Mouse (Mus musculus) granulocyte monocyte progenitor cell, adult 5-6 weeks (primary cell): Measurements from ENCODE around the gene Carns1. TPM values are rescaled to one million over a fixed set of nuclear protein-coding genes. Genes with fewer than 3 reads are reported as not detected.

Experiments used
- ATAC-seq: replicated peaks from 2 replicates; pipeline ENCODE4 v1.8.0; 2016; ENCODE audit warnings: mild to moderate bottlenecking, moderate TSS enrichment, inconsistent platforms; ENCODE audit not compliant: poor library complexity, severe bottlenecking
- total RNA-seq, 2 experiments: library from RNA; stranded (forward) in 1 of 2; stranded (reverse) in 1 of 2; fragments of 200-712, 200-1000 nt in 1 of 2; fragments of >200 nt in 1 of 2; fragmentation: Nextera tagmentation in 1 of 2; gene quantifications; 2 replicates each; pipeline ENCODE4 v1.2.3; 2014 to 2017

Carns1 gene
- total RNA-seq, 2 experiments from 2014 or later, result 0.58 to 2.9 TPM

GRCm38 (mm10) chr19:4203604-4204326, 28.5 kb upstream of the Carns1 start:
- ATAC-seq, result peak; percentile 40

GRCm38 (mm10) chr19:4203148-4203547, 27.9 kb upstream of the Carns1 start:
- no peak for ATAC-seq

GRCm38 (mm10) chr19:4202149-4202548, 26.9 kb upstream of the Carns1 start:
- no peak for ATAC-seq

- ATAC-seq, result peak; percentile 79
Measured at GRCm38 (mm10) chr19:4201291-4201909, 26.1 kb upstream of the Carns1 start, which contains the start of gene Rad9a. TSS of gene Rad9a (minus strand) at chr19:4201662.

GRCm38 (mm10) chr19:4197180-4197579, 21.9 kb upstream of the Carns1 start:
- no peak for ATAC-seq

- no peak for ATAC-seq
Measured at GRCm38 (mm10) chr19:4196548-4196947, 21.3 kb upstream of the Carns1 start.

GRCm38 (mm10) chr19:4196048-4196447, 20.8 kb upstream of the Carns1 start:
- ATAC-seq, result no peak

GRCm38 (mm10) chr19:4194776-4195650, 19.7 kb upstream of the Carns1 start:
- no peak for ATAC-seq

- ATAC-seq, result no peak
Measured at GRCm38 (mm10) chr19:4194021-4194724, 18.9 kb upstream of the Carns1 start.

GRCm38 (mm10) chr19:4193129-4193528, 17.9 kb upstream of the Carns1 start:
- ATAC-seq, result no peak

GRCm38 (mm10) chr19:4192251-4192985, 17.1 kb upstream of the Carns1 start:
- ATAC-seq, result no peak

- ATAC-seq, result peak; percentile 88
Measured at GRCm38 (mm10) chr19:4191528-4192250, 16.4 kb upstream of the Carns1 start, which contains the start of gene Ppp1ca. TSS of gene Ppp1ca (plus strand) at chr19:4192065.

- peak; percentile 62 for ATAC-seq
Measured at GRCm38 (mm10) chr19:4190831-4191334, 15.6 kb upstream of the Carns1 start, which contains the start of gene Tbc1d10c. TSS of gene Tbc1d10c (minus strand) at chr19:4191284.

GRCm38 (mm10) chr19:4189051-4189620, 13.9 kb upstream of the Carns1 start:
- no peak for ATAC-seq

- no peak for ATAC-seq
Measured at GRCm38 (mm10) chr19:4187303-4187702, 12.0 kb upstream of the Carns1 start.

- ATAC-seq, result peak; percentile 57
Measured at GRCm38 (mm10) chr19:4184976-4185975, 10.0 kb upstream of the Carns1 start.

- no peak for ATAC-seq
Measured at GRCm38 (mm10) chr19:4183689-4184088, 8.4 kb upstream of the Carns1 start.
